Mouse (Mus musculus) ES-Bruce4 (cell line): ENCODE data around the gene Rhobtb1. TPM values are rescaled to one million over a fixed set of nuclear protein-coding genes. Genes with fewer than 3 reads are reported as not detected.

Experiments used
- H3K27ac ChIP-seq: 2 replicates; pipeline ENCODE4 v1.5.1; 2012; ENCODE audit warnings: low read length, inconsistent platforms; ENCODE audit not compliant: insufficient read depth
- H3K27me3 ChIP-seq: 2 replicates; pipeline ENCODE4 v1.6.1; 2012; ENCODE audit warnings: mild to moderate bottlenecking, low read length, inconsistent platforms; ENCODE audit not compliant: control insufficient read depth, poor library complexity, insufficient read depth, severe bottlenecking
- H3K36me3 ChIP-seq: 2 replicates; pipeline ENCODE4 v1.6.1; 2012; ENCODE audit warnings: inconsistent platforms, mild to moderate bottlenecking, low read length, moderate library complexity; ENCODE audit not compliant: control insufficient read depth, poor library complexity, insufficient read depth, severe bottlenecking
- H3K4me1 ChIP-seq: one replicate; pipeline ENCODE4 v1.8.1; 2011; ENCODE audit warnings: low read length; ENCODE audit not compliant: control insufficient read depth, insufficient read depth
- H3K4me3 ChIP-seq: 2 replicates; pipeline ENCODE4 v1.5.1; 2011; ENCODE audit warnings: low read depth, mild to moderate bottlenecking, low read length
- H3K9ac ChIP-seq: 2 replicates; pipeline ENCODE4 v1.6.1; 2012; ENCODE audit warnings: low read depth, mild to moderate bottlenecking, inconsistent platforms; ENCODE audit not compliant: poor library complexity, severe bottlenecking
- H3K9me3 ChIP-seq: replicated peaks from 2 replicates; pipeline ENCODE4 v1.6.1; 2012; ENCODE audit warnings: mild to moderate bottlenecking, low read length, inconsistent platforms; ENCODE audit not compliant: control insufficient read depth, poor library complexity, insufficient read depth, severe bottlenecking
- CTCF ChIP-seq: IDR thresholded peaks from one replicate; pipeline ENCODE4 v1.8.1; 2011; ENCODE audit warnings: low read depth, low read length
- EP300 ChIP-seq: IDR thresholded peaks from 2 replicates; pipeline ENCODE4 v1.6.1; 2011; ENCODE audit warnings: low read depth, low read length; ENCODE audit not compliant: insufficient read depth
- POLR2A ChIP-seq: IDR thresholded peaks from one replicate; pipeline ENCODE4 v1.8.1; 2011; ENCODE audit warnings: low read length; ENCODE audit not compliant: insufficient read depth
- polyA plus RNA-seq: library from polyadenylated mRNA; stranded (reverse); fragments of >200 nt; gene quantifications from 2 replicates; pipeline ENCODE4 v1.2.4, GENCODE M21; 2011; ENCODE audit warnings: low read depth; ENCODE audit not compliant: missing spikeins, insufficient read depth, insufficient read length

Rhobtb1 gene
- polyA plus RNA-seq, 1 experiment, result 2.9 TPM

- H3K27me3 ChIP-seq, result 0 out of 2 replicates have a peak, but pooled peaks cover 1% of the 10 kb centered on the region
- H3K36me3 ChIP-seq, result no peaks in the 10 kb centered on the region
- no peaks in the 10 kb centered on the region for H3K4me1 ChIP-seq
- H3K9ac ChIP-seq, result no peak overlapping the region
- H3K4me3 ChIP-seq, result no peak overlapping the region
- TF ChIP-seq CTCF, result no peak
- TF ChIP-seq EP300, result no peak
- TF ChIP-seq POLR2A, result no peak
- H3K27ac ChIP-seq, result no peak overlapping the region
- H3K9me3 ChIP-seq, result no peaks in the 10 kb centered on the region; the same call in 1 of the 2 replicates
These were observed 29.8 kb downstream of the Rhobtb1 start for GRCm38 (mm10) chr10:69180997-69181396.

- TF ChIP-seq EP300 (no peak), CTCF (no peak), POLR2A (no peak)
- no peaks in the 10 kb centered on the region for H3K27me3 ChIP-seq
- H3K27ac ChIP-seq, result no peak overlapping the region
- H3K4me1 ChIP-seq, result no peaks in the 10 kb centered on the region
- no peaks in the 10 kb centered on the region for H3K9me3 ChIP-seq
- H3K4me3 ChIP-seq, result no peak overlapping the region
- H3K36me3 ChIP-seq, result no peaks in the 10 kb centered on the region
- no peak overlapping the region for H3K9ac ChIP-seq
These were observed 33.7 kb downstream of the Rhobtb1 start for GRCm38 (mm10) chr10:69184903-69185302.

- Histone ChIP-seq H3K27ac (no peak overlapping the region), H3K36me3 (no peaks in the 10 kb centered on the region), H3K27me3 (no peaks in the 10 kb centered on the region), H3K9ac (no peak overlapping the region), H3K4me1 (no peaks in the 10 kb centered on the region), H3K9me3 (no peaks in the 10 kb centered on the region), H3K4me3 (no peak overlapping the region)
- no peak for TF ChIP-seq POLR2A
These were observed 34.2 kb downstream of the Rhobtb1 start for GRCm38 (mm10) chr10:69185431-69185830.

GRCm38 (mm10) chr10:69185894-69186893 lies 35.0 kb downstream of the Rhobtb1 start:
- H3K27ac ChIP-seq, result no peak overlapping the region
- no peak overlapping the region for H3K9ac ChIP-seq
- H3K4me3 ChIP-seq, result no peak overlapping the region
- TF ChIP-seq EP300, result no peak
- peak; percentile 64 for TF ChIP-seq CTCF
- no peaks in the 10 kb centered on the region for H3K9me3 ChIP-seq
- no peaks in the 10 kb centered on the region for H3K36me3 ChIP-seq
- no peaks in the 10 kb centered on the region for H3K4me1 ChIP-seq
- H3K27me3 ChIP-seq, result no peaks in the 10 kb centered on the region

GRCm38 (mm10) chr10:69187773-69188443 lies 36.7 kb downstream of the Rhobtb1 start:
- Histone ChIP-seq H3K9me3 (no peaks in the 10 kb centered on the region), H3K36me3 (no peaks in the 10 kb centered on the region), H3K9ac (no peak overlapping the region), H3K27ac (no peak overlapping the region), H3K4me1 (no peaks in the 10 kb centered on the region), H3K4me3 (no peak overlapping the region), H3K27me3 (no peaks in the 10 kb centered on the region)
- TF ChIP-seq POLR2A, result no peak
